In genomic region chr6:84524901-84525601, GRCm38 (mm10) we compare ENCODE assay signal across 14 mouse cellular contexts.
"Had no signal": no experiment of that assay in that cellular context is flagged by ENCODE, and none has a peak within 500 bp of the region (broad histone marks: within the 10 kb centered on the region; RNA-seq: fewer than 3 reads in every experiment).

No protein-coding gene starts in this region.

- DNase-seq: lung, adult 18-20 months; lung, embryonic 14.5 days; lung, postnatal 10 days; lung, postnatal 4 days; midbrain, embryonic 14.5 days; retina, postnatal 1 day; right cerebral cortex, adult 18-20 months; right cerebral cortex, postnatal 25 days; right cerebral cortex, postnatal 4 days; spleen, adult 18-20 months; thymus, adult 18-20 months; thymus, postnatal 14 days; thymus, postnatal 36 days had no signal

- ATAC-seq: midbrain, embryonic 16.5 days had no signal
